Mouse (Mus musculus) limb, embryonic 13.5 days (tissue): ENCODE measurements around the gene Ntan1. TPM values are rescaled to one million over a fixed set of nuclear protein-coding genes. Genes with fewer than 3 reads are reported as not detected.
"Not testable (repeated sequence)": the region's sequence is repeated elsewhere in the genome, so short reads cannot be mapped to it uniquely, and the experiment has no call there.

ENCODE experiments used
- ATAC-seq: fragments of 200-750 bp; cut with Nextera tagmentation; 2 replicates; pipeline ENCODE4 v1.8.0; 2017; ENCODE audit warnings: low read depth, moderate number of reproducible peaks, moderate TSS enrichment; ENCODE audit not compliant: low FRiP score
- H3K27ac ChIP-seq: fragments of 300-500 bp; sonication (generic); 2 replicates; pipeline ENCODE4 v1.5.1; 2015; ENCODE audit warnings: inconsistent platforms, mild to moderate bottlenecking, moderate library complexity
- H3K27me3 ChIP-seq: fragments of 300-500 bp; sonication (generic); 2 replicates; pipeline ENCODE4 v1.6.1; 2015; ENCODE audit warnings: mild to moderate bottlenecking, inconsistent platforms
- H3K36me3 ChIP-seq: fragments of 300-500 bp; sonication (generic); 2 replicates; pipeline ENCODE4 v1.6.1; 2015; ENCODE audit warnings: inconsistent platforms, mild to moderate bottlenecking, moderate library complexity
- H3K4me1 ChIP-seq: fragments of 300-500 bp; sonication (generic); 2 replicates; pipeline ENCODE4 v1.6.1; 2015; ENCODE audit warnings: inconsistent platforms
- H3K4me2 ChIP-seq: fragments of 300-500 bp; sonication (generic); replicated peaks from 2 replicates; pipeline ENCODE4 v1.6.1; 2015; ENCODE audit warnings: inconsistent platforms, mild to moderate bottlenecking, moderate library complexity
- H3K4me3 ChIP-seq: fragments of 300-500 bp; sonication (generic); 2 replicates; pipeline ENCODE4 v1.5.1; 2015; ENCODE audit warnings: moderate library complexity, mild to moderate bottlenecking, inconsistent platforms
- H3K9ac ChIP-seq: fragments of 300-500 bp; sonication (generic); 2 replicates; pipeline ENCODE4 v1.6.1; 2015; ENCODE audit warnings: mild to moderate bottlenecking, inconsistent platforms
- H3K9me3 ChIP-seq: fragments of 300-500 bp; sonication (generic); 2 replicates; pipeline ENCODE4 v1.6.1; 2016; ENCODE audit warnings: inconsistent platforms
- WGBS: fragments of 180-500 bp; shearing (Covaris S2); methylation state at CpG from one replicate; pipeline ENCODE4 v1.1.7; 2015; 5-methylcytosine and 5-hydroxymethylcytosine counted together
- polyA plus RNA-seq: library from polyadenylated mRNA; unstranded; fragments of >200 nt; fragmentation: Nextera tagmentation; extraction: Ambion mirVana; gene quantifications from 2 replicates; pipeline ENCODE4 v1.2.1, GENCODE M21; 2015

Ntan1 gene
- 204 and 208 TPM in 2 replicates for polyA plus RNA-seq

DNA sequence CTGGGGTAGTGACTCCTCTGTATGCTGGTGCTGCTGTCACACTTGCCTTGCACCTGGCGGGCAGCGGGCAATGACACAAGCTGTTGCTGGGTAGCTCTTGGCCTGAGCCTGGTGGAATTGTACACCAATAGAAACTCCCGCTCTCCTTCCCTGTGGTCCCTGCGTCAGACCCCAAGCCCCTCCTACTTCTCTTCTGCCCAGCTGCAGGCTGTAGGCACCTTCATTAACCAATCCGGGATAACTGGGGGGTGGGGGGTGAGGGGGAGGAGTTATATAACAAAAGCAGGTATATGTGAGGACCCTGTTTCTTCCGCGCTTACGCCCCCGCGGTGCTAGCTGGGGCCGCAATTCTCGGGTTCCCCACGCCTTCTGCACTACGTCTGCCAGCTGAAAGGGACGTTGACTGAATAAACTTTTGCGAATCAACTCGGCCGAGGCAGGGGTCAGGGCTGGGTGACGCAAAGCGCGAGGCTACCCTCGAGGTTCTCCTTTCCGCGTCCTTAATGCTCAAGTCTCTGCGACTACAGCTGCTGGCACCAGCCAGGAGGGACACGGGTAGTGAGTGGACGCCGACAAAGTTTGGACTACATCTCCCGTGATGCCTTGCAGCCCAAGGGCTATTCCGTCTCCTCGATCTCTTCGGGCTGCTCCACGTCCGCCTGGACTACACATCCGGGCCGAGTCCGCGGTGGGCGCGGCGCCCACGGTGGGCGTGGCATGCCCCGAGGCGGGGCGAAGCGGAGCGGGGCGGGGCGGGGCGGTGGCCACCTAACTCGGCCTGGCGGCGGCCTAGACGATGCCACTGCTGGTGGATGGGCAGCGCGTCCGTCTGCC, at the start of gene Ntan1:
Ntan1 (plus strand) TSS at position 286 of the 834 bp plus-strand sequence.
- Histone ChIP-seq H3K27ac (peak within 1 kb of the TSS; percentile 98), H3K36me3 (peaks cover 30% of the 10 kb centered on the region), H3K27me3 (no peaks in the 10 kb centered on the region), H3K9ac (peak within 1 kb of the TSS; percentile 89), H3K4me1 (peaks cover 32% of the 10 kb centered on the region), H3K9me3 (no peaks in the 10 kb centered on the region), H3K4me3 (peak within 1 kb of the TSS; percentile 82), H3K4me2 (peak within 1 kb of the TSS; percentile 78)
- WGBS = under 1% methylated on average over 58 of the region's 58 CpGs
- ATAC-seq = peak; percentile 97

DNA sequence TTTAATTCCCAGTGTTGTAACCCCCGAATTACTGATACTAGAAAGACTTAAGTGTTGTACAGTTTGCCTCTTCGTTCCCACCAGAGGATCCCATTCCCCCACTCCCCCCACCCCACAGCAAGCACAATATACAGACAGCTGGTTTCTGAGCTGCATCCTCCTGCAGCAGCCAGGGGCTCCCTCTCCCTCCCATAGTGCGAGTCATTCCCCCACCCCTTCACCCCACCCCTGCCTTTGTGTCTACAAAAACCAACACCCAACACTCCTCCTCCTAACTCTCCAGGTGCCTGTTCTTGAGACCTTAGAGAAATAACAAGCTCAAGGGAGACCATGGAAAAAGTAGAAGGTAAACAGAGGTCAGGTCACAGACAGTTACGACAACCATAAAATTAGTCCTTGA, 47.0 kb upstream of the Ntan1 start:
- H3K36me3 ChIP-seq = not testable (repeated sequence)

GRCm38 (mm10) chr16:13772051-13772450, 46.6 kb upstream of the Ntan1 start:
- not testable (repeated sequence) for H3K4me3 ChIP-seq, H3K4me2 ChIP-seq, ATAC-seq, H3K9ac ChIP-seq, H3K27ac ChIP-seq, H3K36me3 ChIP-seq, H3K27me3 ChIP-seq, H3K9me3 ChIP-seq, H3K4me1 ChIP-seq
- 77% methylated on average over 5 of the region's 5 CpGs for WGBS

More for the DNA sequence above, 47.0 kb upstream of the Ntan1 start:
- H3K4me2 ChIP-seq, H3K9ac ChIP-seq, H3K9me3 ChIP-seq, H3K27me3 ChIP-seq, ATAC-seq, H3K4me1 ChIP-seq, H3K27ac ChIP-seq, H3K4me3 ChIP-seq: not testable (repeated sequence)
- 66% methylated on average over 4 of the region's 4 CpGs for WGBS

GRCm38 (mm10) chr16:13774011-13774410, 44.6 kb upstream of the Ntan1 start:
- not testable (repeated sequence) for H3K36me3 ChIP-seq, H3K27me3 ChIP-seq, H3K27ac ChIP-seq, H3K9ac ChIP-seq, H3K9me3 ChIP-seq, H3K4me1 ChIP-seq, ATAC-seq, H3K4me2 ChIP-seq, H3K4me3 ChIP-seq
- 79% methylated on average over 2 of the region's 2 CpGs for WGBS

GRCm38 (mm10) chr16:13774651-13775050, 44.0 kb upstream of the Ntan1 start:
- H3K9me3 ChIP-seq, H3K4me2 ChIP-seq, H3K36me3 ChIP-seq, H3K27me3 ChIP-seq, ATAC-seq, H3K4me1 ChIP-seq, H3K27ac ChIP-seq, H3K4me3 ChIP-seq, H3K9ac ChIP-seq: not testable (repeated sequence)
- 85% methylated on average over 3 of the region's 3 CpGs for WGBS

DNA sequence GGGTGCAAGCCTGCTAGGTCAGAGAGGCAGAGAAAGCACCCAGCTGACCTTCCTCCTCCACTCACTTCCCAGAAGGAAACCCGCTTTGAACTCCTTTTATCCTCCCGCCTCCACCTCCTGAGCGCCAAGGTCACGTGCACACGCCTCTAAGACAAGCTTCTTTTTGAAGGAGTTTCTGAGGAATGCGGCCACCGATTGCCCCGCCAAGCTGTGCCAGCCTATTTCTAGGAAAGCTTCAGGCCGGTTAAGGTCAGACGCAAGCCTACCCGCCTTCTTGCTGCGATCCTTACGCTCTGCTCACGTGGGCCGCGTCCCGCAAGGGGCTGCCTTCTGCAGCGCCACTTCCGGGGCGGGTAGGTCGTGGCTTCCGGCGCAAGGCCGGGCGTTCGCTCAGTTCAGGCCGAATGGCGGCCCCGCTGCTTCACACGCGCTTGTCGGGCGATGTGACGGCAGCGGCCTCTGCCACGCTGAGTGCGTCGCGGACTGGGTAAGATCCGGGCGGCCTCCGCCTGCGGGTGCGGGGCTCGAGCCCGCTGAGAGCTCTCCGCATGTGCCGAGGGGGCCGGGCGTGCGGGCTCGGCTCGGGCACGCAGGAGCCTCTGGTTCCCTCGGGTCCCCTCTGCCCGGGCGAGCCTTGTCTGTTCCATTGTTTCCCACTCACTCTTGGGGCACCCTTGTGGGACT, 38.1 kb upstream of the Ntan1 start, which contains the start of gene Rrn3:
Rrn3 (plus strand) TSS at position 356 of the 684 bp plus-strand sequence.
- peak; percentile 98 for ATAC-seq
- under 1% methylated on average over 57 of the region's 57 CpGs for WGBS

DNA sequence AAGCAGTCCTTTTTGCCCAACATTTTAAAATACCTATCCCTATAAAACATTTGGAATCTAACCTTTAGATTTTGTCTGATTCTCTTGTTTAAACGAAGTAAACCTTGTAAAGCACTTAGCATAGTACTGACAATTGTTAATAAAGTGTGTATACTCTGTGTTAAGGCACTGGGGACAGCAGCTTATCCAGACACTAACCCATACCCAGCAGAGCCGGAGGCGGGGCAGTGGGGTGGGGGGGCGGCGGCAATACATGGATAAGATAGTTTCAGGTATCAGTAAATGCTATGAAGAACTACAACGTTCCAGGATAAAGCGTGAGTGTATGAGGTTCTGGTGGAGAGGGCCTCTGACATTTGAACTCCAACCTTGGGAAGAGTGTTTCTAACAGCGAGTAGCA, 37.4 kb upstream of the Ntan1 start:
- Histone ChIP-seq H3K4me2 (peak overlapping the region; percentile 75), H3K36me3 (peaks cover 28% of the 10 kb centered on the region), H3K4me3 (peak overlapping the region; percentile 91), H3K27ac (no peak overlapping the region), H3K4me1 (peaks cover 17% of the 10 kb centered on the region), H3K9ac (peak overlapping the region; percentile 94), H3K9me3 (no peaks in the 10 kb centered on the region), H3K27me3 (no peaks in the 10 kb centered on the region)
- WGBS = 32% methylated on average over 8 of the region's 8 CpGs
- ATAC-seq = no peak

More for the DNA sequence above, 38.1 kb upstream of the Ntan1 start, which contains the start of gene Rrn3:
- peak within 1 kb of the TSS; percentile 79 for H3K27ac ChIP-seq
- H3K36me3 ChIP-seq = peaks cover 21% of the 10 kb centered on the region
- H3K4me3 ChIP-seq = peak within 1 kb of the TSS; percentile 91
- H3K9ac ChIP-seq = peak within 1 kb of the TSS; percentile 94
- no peaks in the 10 kb centered on the region for H3K9me3 ChIP-seq
- peak within 1 kb of the TSS; percentile 75 for H3K4me2 ChIP-seq
- H3K4me1 ChIP-seq = peaks cover 17% of the 10 kb centered on the region
- no peaks in the 10 kb centered on the region for H3K27me3 ChIP-seq

DNA sequence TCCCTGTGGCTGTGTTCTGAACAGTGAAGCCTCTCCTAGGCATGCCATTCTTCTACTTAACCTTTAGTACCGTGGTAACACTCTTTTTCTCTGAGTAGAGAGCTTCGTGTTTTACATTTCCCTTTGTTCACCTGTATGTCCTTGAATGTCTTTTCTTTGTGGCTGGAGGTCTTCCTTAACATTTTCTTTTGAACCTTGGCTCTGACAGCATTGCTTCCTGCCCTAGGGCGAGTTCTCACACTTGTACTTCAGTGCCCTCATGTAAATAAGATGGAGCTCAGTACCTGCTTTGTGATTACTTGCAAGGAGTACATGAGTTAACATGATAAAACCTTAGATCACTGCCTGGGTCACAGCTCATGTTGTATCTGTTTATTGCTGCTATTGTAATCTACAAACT, 32.7 kb upstream of the Ntan1 start:
- 85% methylated on average over 3 of the region's 3 CpGs for WGBS
- no peak overlapping the region for H3K4me2 ChIP-seq
- H3K4me1 ChIP-seq = peaks cover 11% of the 10 kb centered on the region
- H3K27ac ChIP-seq = no peak overlapping the region
- H3K27me3 ChIP-seq = no peaks in the 10 kb centered on the region
- no peak for ATAC-seq
- no peak overlapping the region for H3K4me3 ChIP-seq
- H3K9ac ChIP-seq = no peak overlapping the region
- H3K9me3 ChIP-seq = no peaks in the 10 kb centered on the region
- peaks cover 70% of the 10 kb centered on the region for H3K36me3 ChIP-seq

- not testable (repeated sequence) for ATAC-seq, H3K4me3 ChIP-seq, H3K4me1 ChIP-seq, H3K4me2 ChIP-seq, H3K27ac ChIP-seq, H3K9ac ChIP-seq, H3K27me3 ChIP-seq, H3K9me3 ChIP-seq
- peaks cover 88% of the 10 kb centered on the region for H3K36me3 ChIP-seq
- WGBS = 93% methylated on average over 2 of the region's 2 CpGs
These were observed 25.2 kb upstream of the Ntan1 start for GRCm38 (mm10) chr16:13793441-13793840.

- no peaks in the 10 kb centered on the region for H3K4me1 ChIP-seq
- H3K36me3 ChIP-seq = peaks cover 92% of the 10 kb centered on the region
- 93% methylated on average over 5 of the region's 5 CpGs for WGBS
These were observed 21.9 kb upstream of the Ntan1 start for GRCm38 (mm10) chr16:13796746-13797175.

GRCm38 (mm10) chr16:13801231-13801630, 17.4 kb upstream of the Ntan1 start:
- Histone ChIP-seq H3K4me2 (no peak overlapping the region), H3K27ac (no peak overlapping the region), H3K4me3 (no peak overlapping the region), H3K9me3 (no peaks in the 10 kb centered on the region), H3K4me1 (no peaks in the 10 kb centered on the region), H3K9ac (no peak overlapping the region), H3K36me3 (peaks cover 91% of the 10 kb centered on the region), H3K27me3 (no peaks in the 10 kb centered on the region)
- WGBS = 97% methylated on average over 4 of the region's 4 CpGs
- ATAC-seq = no peak

More at GRCm38 (mm10) chr16:13796746-13797175, 21.9 kb upstream of the Ntan1 start:
- Histone ChIP-seq H3K9ac (no peak overlapping the region), H3K27ac (no peak overlapping the region), H3K27me3 (no peaks in the 10 kb centered on the region), H3K9me3 (no peaks in the 10 kb centered on the region), H3K4me3 (no peak overlapping the region), H3K4me2 (no peak overlapping the region)
- ATAC-seq = no peak

- Histone ChIP-seq H3K36me3 (peaks cover 91% of the 10 kb centered on the region), H3K4me1 (no peaks in the 10 kb centered on the region), H3K4me3 (no peak overlapping the region), H3K27ac (no peak overlapping the region), H3K4me2 (no peak overlapping the region), H3K27me3 (no peaks in the 10 kb centered on the region), H3K9me3 (no peaks in the 10 kb centered on the region), H3K9ac (no peak overlapping the region)
- 88% methylated on average over 5 of the region's 5 CpGs for WGBS
- no peak for ATAC-seq
These were observed 14.0 kb upstream of the Ntan1 start for GRCm38 (mm10) chr16:13804666-13805065.
